Mouse (Mus musculus) erythroblast, embryonic 14.5 days (primary cell): ENCODE measurements around the gene Slc44a3.

ENCODE experiments used
- GATA1 ChIP-seq: IDR thresholded peaks from 2 replicates; pipeline ENCODE4 v1.6.1; 2012; ENCODE audit warnings: low read length, inconsistent platforms, mixed read lengths
- TAL1 ChIP-seq: IDR thresholded peaks from 3 replicates; pipeline ENCODE4 v1.6.1; 2012; ENCODE audit warnings: low read length, inconsistent platforms, mixed read lengths

GRCm38 (mm10) chr3:121567904-121568303, 35.7 kb upstream of the Slc44a3 start:
- TF ChIP-seq TAL1 (no peak), GATA1 (no peak)
